Mouse (Mus musculus) hindbrain, embryonic 15.5 days (tissue): ENCODE data around the gene Ndufs2. TPM values are rescaled to one million over a fixed set of nuclear protein-coding genes. Genes with fewer than 3 reads are reported as not detected.
A peak's percentile ranks its signal among the peaks of the same experiment; 100 is the strongest.

Experiments used
- ATAC-seq: fragments of 200-750 bp; cut with Nextera tagmentation; 2 replicates; pipeline ENCODE4 v1.8.0; 2017; ENCODE audit warnings: low read depth, moderate number of reproducible peaks, moderate TSS enrichment; ENCODE audit not compliant: low FRiP score
- H3K27ac ChIP-seq: fragments of 300-500 bp; sonication (generic); replicated peaks from 2 replicates; pipeline ENCODE4 v1.5.1; 2015; ENCODE audit warnings: mild to moderate bottlenecking, inconsistent platforms
- H3K27me3 ChIP-seq: fragments of 300-500 bp; sonication (generic); 2 replicates; pipeline ENCODE4 v1.6.1; 2015; ENCODE audit warnings: control low read depth, inconsistent platforms
- H3K36me3 ChIP-seq: fragments of 300-500 bp; sonication (generic); 2 replicates; pipeline ENCODE4 v1.6.1; 2015; ENCODE audit warnings: control low read depth, inconsistent platforms
- H3K4me1 ChIP-seq: fragments of 300-500 bp; sonication (generic); replicated peaks from 2 replicates; pipeline ENCODE4 v1.6.1; 2015; ENCODE audit warnings: control low read depth, inconsistent platforms
- H3K4me2 ChIP-seq: fragments of 300-500 bp; sonication (generic); 2 replicates; pipeline ENCODE4 v1.6.1; 2015; ENCODE audit warnings: moderate library complexity, mild to moderate bottlenecking, inconsistent platforms
- H3K4me3 ChIP-seq: fragments of 300-500 bp; sonication (generic); 2 replicates; pipeline ENCODE4 v1.5.1; 2015; ENCODE audit warnings: mild to moderate bottlenecking, inconsistent platforms
- H3K9ac ChIP-seq: fragments of 300-500 bp; sonication (generic); 2 replicates; pipeline ENCODE4 v1.6.1; 2015; ENCODE audit warnings: inconsistent platforms
- H3K9me3 ChIP-seq: fragments of 300-500 bp; sonication (generic); 2 replicates; pipeline ENCODE4 v1.6.1; 2016; ENCODE audit warnings: control low read depth, inconsistent platforms
- WGBS: fragments of 180-500 bp; shearing (Covaris S2); methylation state at CpG from one replicate; pipeline ENCODE4 v1.1.7; 2015; 5-methylcytosine and 5-hydroxymethylcytosine counted together
- polyA plus RNA-seq: library from polyadenylated mRNA; unstranded; fragments of >200 nt; fragmentation: Nextera tagmentation; extraction: Ambion mirVana; gene quantifications from 2 replicates; pipeline ENCODE4 v1.2.1, GENCODE M21; 2015

The Ndufs2 gene
- polyA plus RNA-seq, 1 experiment from 2014 or later: 233 TPM

- Histone ChIP-seq H3K4me2 (no peak overlapping the region), H3K9me3 (no peaks in the 10 kb centered on the region), H3K27me3 (peaks cover 22% of the 10 kb centered on the region), H3K9ac (no peak overlapping the region), H3K27ac (no peak overlapping the region), H3K36me3 (no peaks in the 10 kb centered on the region), H3K4me1 (peaks cover 6% of the 10 kb centered on the region), H3K4me3 (no peak overlapping the region)
- no peak for ATAC-seq
- WGBS: 97% methylated on average over 1 of the region's 1 CpGs
Observed at GRCm38 (mm10) chr1:171200769-171201168, 50.4 kb downstream of the Ndufs2 start.

- H3K4me3 ChIP-seq: no peak overlapping the region
Observed at GRCm38 (mm10) chr1:171199532-171199931, 51.7 kb downstream of the Ndufs2 start.

DNA sequence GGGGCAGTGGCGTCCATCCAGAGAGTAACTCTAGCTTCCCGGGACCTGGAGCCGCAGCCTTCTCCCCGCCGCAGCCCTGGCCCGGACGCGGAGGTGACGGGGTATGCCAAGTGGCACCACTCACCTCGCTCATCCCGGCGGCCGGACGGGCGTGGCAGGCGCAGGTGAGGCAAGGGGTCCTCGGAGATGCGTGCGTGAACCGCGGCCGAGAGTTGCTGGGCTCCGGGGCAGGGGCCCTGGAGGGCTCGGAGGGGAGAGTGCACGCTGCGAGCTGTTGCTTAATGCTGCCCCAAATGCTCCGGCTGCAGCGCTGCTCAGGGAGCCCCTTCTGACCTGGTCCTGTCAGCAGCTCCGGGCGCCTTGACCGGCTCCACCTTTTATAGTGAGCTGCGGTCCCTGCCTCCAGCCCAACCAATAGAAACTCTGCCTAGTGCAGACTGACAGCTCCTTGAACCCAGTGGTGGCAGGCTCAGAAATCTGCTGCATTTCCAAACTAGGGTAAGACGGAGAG, 55.2 kb downstream of the Ndufs2 start, which contains the start of gene Pcp4l1:
Gene Pcp4l1, minus strand, starts transcription at position 382 of the 511 bp plus-strand sequence.
- ATAC-seq: peak; percentile 82
- Histone ChIP-seq H3K9ac (peak within 1 kb of the TSS; percentile 55), H3K27ac (no peak within 1 kb of the TSS), H3K27me3 (peaks cover 37% of the 10 kb centered on the region), H3K4me3 (peak within 1 kb of the TSS; percentile 61), H3K4me1 (peaks cover 35% of the 10 kb centered on the region), H3K4me2 (peak within 1 kb of the TSS; percentile 97), H3K36me3 (no peaks in the 10 kb centered on the region), H3K9me3 (no peaks in the 10 kb centered on the region)
- WGBS: under 1% methylated on average over 33 of the region's 33 CpGs

More at GRCm38 (mm10) chr1:171199532-171199931, 51.7 kb downstream of the Ndufs2 start:
- Histone ChIP-seq H3K9ac (no peak overlapping the region), H3K36me3 (no peaks in the 10 kb centered on the region), H3K27me3 (peaks cover 31% of the 10 kb centered on the region), H3K4me1 (peaks cover 16% of the 10 kb centered on the region), H3K27ac (no peak overlapping the region), H3K9me3 (no peaks in the 10 kb centered on the region), H3K4me2 (no peak overlapping the region)
- ATAC-seq: no peak
- WGBS: 64% methylated on average over 1 of the region's 1 CpGs

DNA sequence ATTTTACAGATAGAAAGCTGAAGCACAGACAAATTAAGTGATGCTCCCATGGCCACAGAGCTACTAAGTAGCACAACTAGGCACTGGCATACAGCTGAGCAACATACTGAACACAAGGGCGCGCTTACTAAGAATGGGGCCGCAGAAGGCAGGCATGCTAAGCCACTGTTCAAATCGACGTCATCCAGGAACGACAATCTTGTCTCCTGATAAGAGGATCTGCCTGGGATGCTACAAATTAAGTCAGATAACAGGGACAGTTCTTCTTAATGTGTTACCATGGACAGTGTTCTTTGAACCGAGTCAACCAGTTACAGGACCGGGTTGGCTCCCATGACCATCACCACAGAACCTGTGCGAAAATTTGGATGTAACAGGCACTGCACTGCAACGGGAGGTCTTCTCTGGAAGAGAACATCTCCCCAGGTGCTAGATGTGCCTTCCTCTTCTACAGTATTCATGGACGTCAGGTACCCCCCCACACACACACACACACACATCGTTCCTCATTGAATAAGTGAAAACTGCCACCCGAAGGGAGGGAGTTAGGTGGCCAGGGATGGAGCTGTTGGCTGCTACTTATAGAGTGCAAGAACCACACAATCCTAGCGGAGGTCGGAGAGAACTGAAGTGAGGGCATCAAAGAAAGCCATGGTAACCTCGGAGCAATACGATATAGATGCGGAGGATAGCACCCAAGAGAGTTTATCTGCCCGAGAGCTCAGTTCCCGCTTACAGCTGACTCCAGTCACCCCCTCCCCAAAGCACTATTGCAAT, 56.0 kb downstream of the Ndufs2 start:
- no peak overlapping the region for H3K27ac ChIP-seq

DNA sequence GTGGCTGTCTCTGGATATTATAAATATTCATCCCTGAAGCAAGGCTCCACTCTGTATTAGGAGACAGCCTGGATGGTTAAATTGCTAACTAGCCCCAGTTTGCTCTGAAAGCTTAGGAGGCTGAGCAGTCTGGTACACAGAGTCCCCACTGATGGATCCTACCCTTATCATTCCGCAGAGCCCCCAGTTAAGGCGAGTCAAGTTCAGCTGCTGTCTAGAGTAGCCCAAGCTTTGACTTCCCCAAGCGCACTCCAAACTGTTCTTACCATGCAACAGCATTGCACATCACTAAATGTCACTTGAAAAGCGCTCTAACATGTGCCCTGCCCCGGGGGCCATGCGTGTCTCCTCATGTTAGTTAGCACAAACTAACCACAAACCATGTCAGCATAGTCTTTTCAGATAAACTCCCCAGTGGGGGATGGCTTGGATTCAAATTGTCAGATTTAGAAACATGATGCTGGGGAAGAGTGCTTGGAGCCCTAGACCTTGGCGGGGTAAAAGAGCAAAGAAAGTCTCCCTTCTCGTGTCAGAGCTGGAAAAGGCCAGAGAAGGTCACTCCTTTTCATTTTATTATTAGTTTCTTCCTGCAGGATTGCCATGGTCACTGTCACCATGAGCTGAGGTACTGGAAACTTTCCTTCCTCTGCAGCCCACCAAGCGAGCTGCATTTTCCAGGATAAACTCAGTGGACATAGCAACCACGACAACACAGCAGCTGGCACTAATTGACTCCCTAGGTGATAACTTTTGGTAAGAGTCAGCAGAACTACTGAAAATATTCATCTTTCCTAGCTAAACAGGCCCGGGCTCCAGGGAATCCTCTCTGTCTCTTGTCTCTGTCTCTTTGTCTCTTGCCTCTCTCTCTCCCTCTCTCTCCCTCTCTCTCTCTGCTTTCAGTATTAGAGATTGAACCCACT, 57.0 kb downstream of the Ndufs2 start:
- 23% methylated on average over 11 of the region's 11 CpGs for WGBS
- Histone ChIP-seq H3K36me3 (no peaks in the 10 kb centered on the region), H3K27ac (no peak overlapping the region), H3K4me3 (peak overlapping the region; percentile 31; the same call in 1 of the 2 replicates), H3K4me2 (peak overlapping the region; percentile 97), H3K9me3 (no peaks in the 10 kb centered on the region), H3K4me1 (peaks cover 42% of the 10 kb centered on the region), H3K9ac (no peak overlapping the region), H3K27me3 (peaks cover 37% of the 10 kb centered on the region)
- no peak for ATAC-seq

More for the DNA sequence above, 56.0 kb downstream of the Ndufs2 start:
- peak overlapping the region; percentile 55 for H3K9ac ChIP-seq
- WGBS: 6% methylated on average over 20 of the region's 20 CpGs
- peaks cover 37% of the 10 kb centered on the region for H3K27me3 ChIP-seq
- H3K4me3 ChIP-seq: peak overlapping the region; percentile 61
- ATAC-seq: no peak
- H3K9me3 ChIP-seq: no peaks in the 10 kb centered on the region
- peak overlapping the region; percentile 97 for H3K4me2 ChIP-seq
- H3K4me1 ChIP-seq: peaks cover 35% of the 10 kb centered on the region
- no peaks in the 10 kb centered on the region for H3K36me3 ChIP-seq

DNA sequence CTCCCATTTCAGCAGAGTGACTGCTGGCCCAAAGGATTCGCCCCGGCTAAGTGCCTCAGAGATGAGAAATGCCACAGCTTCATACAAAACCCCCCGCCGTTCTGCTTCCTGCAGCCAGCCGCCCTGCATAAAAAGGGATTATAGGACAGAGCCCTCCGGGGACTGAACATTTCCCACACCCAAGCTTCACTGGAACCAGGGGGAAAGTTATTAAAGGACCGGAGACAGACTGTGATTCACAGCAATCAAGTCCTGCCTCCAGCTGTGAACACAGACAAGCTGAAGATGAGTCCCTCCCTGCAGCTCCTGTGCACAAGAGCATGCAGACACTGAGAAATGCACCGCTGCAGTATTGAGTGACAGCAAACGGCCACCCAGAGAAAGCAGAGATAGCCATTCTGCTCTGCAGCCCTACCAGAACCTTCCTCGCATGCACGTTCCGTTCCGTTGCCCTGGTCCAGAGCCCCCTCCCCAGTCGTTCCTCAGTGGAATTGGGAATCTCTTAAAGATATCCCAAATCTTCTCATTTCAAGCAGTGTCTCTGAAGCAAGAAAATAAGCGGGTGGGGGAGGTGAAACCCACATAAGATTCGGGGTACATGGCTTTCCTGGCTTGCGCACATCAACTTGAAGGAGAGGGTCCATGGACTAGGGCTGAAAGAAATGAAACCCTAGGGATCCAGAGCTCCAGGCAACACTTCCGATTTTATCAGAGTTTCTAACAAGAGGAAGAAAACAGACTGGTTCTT, 57.9 kb downstream of the Ndufs2 start:
- Histone ChIP-seq H3K9ac (peak overlapping the region; percentile 45), H3K4me2 (peak overlapping the region; percentile 97), H3K9me3 (no peaks in the 10 kb centered on the region), H3K4me3 (peak overlapping the region; percentile 31), H3K27me3 (peaks cover 34% of the 10 kb centered on the region), H3K36me3 (no peaks in the 10 kb centered on the region), H3K27ac (peak overlapping the region; percentile 39; the same call in 1 of the 2 replicates), H3K4me1 (peaks cover 49% of the 10 kb centered on the region)
- WGBS: 4% methylated on average over 18 of the region's 18 CpGs
- ATAC-seq: no peak

DNA sequence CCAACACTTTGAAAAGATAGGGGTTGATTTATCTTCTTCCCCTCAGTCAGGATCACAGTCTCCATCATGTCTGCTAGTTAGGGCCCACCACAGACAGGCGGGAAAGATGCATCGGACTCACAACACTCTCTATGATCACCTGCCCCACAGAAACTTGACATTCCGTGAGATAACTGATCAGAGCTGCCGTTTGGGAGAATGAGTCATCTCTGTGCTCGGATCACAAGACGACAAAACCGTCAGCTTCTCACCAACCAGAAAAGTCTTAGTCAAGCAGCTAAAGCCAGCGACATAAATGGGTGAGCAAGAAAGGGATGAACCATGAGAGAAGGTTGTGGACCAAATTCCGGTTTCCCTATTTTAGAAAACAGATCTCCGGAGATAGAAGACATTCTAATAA, 58.9 kb downstream of the Ndufs2 start:
- peaks cover 28% of the 10 kb centered on the region for H3K27me3 ChIP-seq
- no peak overlapping the region for H3K27ac ChIP-seq
- H3K4me1 ChIP-seq: peaks cover 53% of the 10 kb centered on the region
- no peak for ATAC-seq
- H3K4me2 ChIP-seq: peak overlapping the region; percentile 97; the same call in 1 of the 2 replicates
- WGBS: 47% methylated on average over 10 of the region's 10 CpGs
- H3K36me3 ChIP-seq: no peaks in the 10 kb centered on the region
- H3K9me3 ChIP-seq: no peaks in the 10 kb centered on the region
- H3K4me3 ChIP-seq: no peak overlapping the region
- no peak overlapping the region for H3K9ac ChIP-seq

DNA sequence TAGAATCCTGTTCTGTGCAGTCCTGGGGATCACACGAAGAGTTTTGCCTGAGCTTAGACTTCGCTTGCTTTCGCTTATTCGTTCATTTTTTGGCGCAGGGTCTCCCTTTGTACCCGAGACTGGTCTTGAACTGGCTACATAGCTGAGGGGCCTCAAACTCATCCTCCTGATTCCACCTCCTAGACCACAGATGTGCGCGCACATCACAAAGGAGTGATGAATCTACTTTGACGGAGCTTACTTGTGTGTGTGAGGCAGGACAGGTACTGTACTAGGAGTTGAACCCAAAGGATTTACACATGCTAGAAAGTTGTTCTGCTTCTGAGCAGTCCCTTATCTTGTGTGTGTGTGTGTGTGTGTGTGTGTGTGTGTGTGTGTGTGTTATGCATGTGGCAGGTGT, 60.4 kb downstream of the Ndufs2 start:
- H3K27me3 ChIP-seq: peaks cover 16% of the 10 kb centered on the region
- WGBS: 94% methylated on average over 9 of the region's 9 CpGs
- H3K4me3 ChIP-seq: no peak overlapping the region
- no peaks in the 10 kb centered on the region for H3K36me3 ChIP-seq
- H3K4me2 ChIP-seq: no peak overlapping the region
- no peak overlapping the region for H3K27ac ChIP-seq
- no peak overlapping the region for H3K9ac ChIP-seq
- H3K9me3 ChIP-seq: no peaks in the 10 kb centered on the region
- ATAC-seq: no peak
- H3K4me1 ChIP-seq: peaks cover 47% of the 10 kb centered on the region

DNA sequence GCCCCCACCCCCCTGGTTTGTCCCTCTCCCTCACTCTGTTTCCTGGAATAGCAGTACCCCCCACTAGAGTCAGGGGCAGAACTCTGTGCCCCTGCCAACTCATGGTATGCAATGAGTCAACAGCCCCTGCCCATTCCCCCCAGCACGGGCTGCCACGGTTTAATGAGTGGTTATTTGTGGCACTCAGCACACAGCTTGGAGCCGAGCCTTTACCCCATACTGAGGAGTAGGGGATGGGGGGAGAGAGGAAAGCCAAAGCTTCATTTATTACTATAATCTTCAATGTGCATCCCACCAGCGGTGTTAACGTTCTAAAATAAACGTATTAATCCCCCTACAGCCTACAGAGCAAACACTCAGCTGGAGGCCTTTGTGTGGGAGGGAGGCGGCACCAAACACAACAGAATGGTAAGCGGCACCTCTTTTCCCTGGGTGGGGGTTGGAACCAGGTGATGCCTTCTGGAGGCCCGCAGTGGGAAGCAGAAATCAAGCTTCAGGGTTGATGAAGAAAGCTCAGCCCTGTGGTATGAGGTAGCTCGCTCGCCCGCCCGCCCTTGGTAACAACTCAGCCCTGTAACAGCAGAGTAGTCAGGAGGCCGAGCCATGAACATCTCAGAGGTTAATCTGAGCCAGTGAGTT, 61.6 kb downstream of the Ndufs2 start:
- Histone ChIP-seq H3K9me3 (no peaks in the 10 kb centered on the region), H3K4me1 (peaks cover 39% of the 10 kb centered on the region), H3K27me3 (peaks cover 7% of the 10 kb centered on the region; the same call in 1 of the 2 replicates), H3K36me3 (no peaks in the 10 kb centered on the region), H3K4me2 (peak overlapping the region; percentile 21; the same call in 1 of the 2 replicates), H3K27ac (peak overlapping the region; percentile 30; the same call in 1 of the 2 replicates), H3K9ac (no peak overlapping the region), H3K4me3 (no peak overlapping the region)
- ATAC-seq: peak; percentile 36; the same call in 1 of the 2 replicates
- 31% methylated on average over 14 of the region's 14 CpGs for WGBS

- no peak; the same call in 1 of the 2 replicates for ATAC-seq
- Histone ChIP-seq H3K4me1 (peaks cover 35% of the 10 kb centered on the region), H3K4me3 (no peak overlapping the region), H3K9ac (no peak overlapping the region), H3K9me3 (no peaks in the 10 kb centered on the region), H3K27ac (peak overlapping the region; percentile 30; the same call in 1 of the 2 replicates), H3K27me3 (peaks cover 1% of the 10 kb centered on the region; the same call in 1 of the 2 replicates), H3K36me3 (no peaks in the 10 kb centered on the region), H3K4me2 (peak overlapping the region; percentile 21; the same call in 1 of the 2 replicates)
- 8% methylated on average over 8 of the region's 8 CpGs for WGBS
Observed at GRCm38 (mm10) chr1:171189046-171189445, 62.1 kb downstream of the Ndufs2 start.
